Mouse (Mus musculus) lung, adult 2 months (tissue): ENCODE results near the gene Cab39.

Experiments
- CTCF ChIP-seq: fragments of 200-500 bp; IDR thresholded peaks from 2 replicates; pipeline ENCODE4 v1.5.1; 2011; ENCODE audit warnings: mild to moderate bottlenecking, low read length, control low read depth; ENCODE audit not compliant: insufficient read depth
- POLR2A ChIP-seq: fragments of 200-500 bp; IDR thresholded peaks from 2 replicates; pipeline ENCODE4 v1.6.1; 2011; ENCODE audit warnings: low read depth, mild to moderate bottlenecking, control low read depth, low read length, borderline replicate concordance; ENCODE audit errors: extremely low read depth

DNA sequence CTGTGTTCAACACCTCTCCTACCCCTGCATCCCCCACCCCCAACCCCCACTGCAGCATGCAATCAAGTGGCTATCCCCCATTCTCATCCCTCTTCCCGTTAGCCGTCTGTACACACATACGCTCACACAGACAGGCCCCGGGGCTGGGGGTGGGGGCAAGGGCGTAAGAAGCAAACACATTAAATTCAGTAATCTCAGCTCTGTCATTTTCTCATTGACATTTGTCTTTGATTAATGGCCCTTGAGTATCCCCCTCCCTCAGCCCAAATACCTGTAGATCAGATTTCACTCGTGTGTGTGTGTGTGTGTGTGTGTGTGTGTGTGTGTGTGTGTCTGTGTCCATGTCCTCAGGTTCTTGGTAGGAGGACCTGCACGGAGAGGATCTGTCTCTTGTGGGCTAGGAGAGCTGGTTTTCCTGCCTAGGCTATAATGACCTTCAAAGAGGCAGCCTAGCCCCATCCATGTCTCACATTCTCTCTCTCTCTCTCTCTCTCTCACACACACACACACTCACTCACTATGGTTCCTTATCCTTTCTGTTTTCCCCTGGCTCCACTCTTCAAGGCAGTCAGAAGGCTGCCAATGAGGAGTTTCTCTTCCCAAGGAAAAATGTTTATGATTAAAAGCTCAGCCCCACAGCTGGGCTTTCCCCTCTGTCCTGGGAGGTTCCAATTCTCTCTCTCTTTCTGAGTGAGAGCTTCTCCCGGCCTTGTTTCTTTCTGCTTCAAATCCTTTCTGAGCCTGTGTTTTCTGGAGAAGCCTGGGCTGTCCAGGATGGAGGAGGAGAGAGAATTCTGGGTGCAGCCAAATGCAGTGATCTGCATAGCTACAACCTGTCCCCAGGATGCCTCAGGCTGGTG, 104.9 kb downstream of the Cab39 start:
- TF ChIP-seq POLR2A (no peak), CTCF (no peak)
